Mouse (Mus musculus) CH12.LX (cell line): Measurements from ENCODE around the gene Ccdc138. TPM values are rescaled to one million over a fixed set of nuclear protein-coding genes. Genes with fewer than 3 reads are reported as not detected.

Experiments
- DNase-seq: peaks from one replicate; pipeline ENCODE4 v3.0.0-alpha.2; 2013; ENCODE audit errors: extremely low read depth
- H3K27ac ChIP-seq: 2 replicates; pipeline ENCODE4 v1.5.1; 2012; ENCODE audit warnings: low read depth, mild to moderate bottlenecking, control low read depth, moderate library complexity; ENCODE audit not compliant: insufficient read depth
- H3K27me3 ChIP-seq: replicated peaks from 2 replicates; pipeline ENCODE3; 2012; ENCODE audit warnings: inconsistent platforms
- H3K36me3 ChIP-seq, 2 experiments: replicated peaks in 1 of 2; 2 replicates each; pipeline versions ENCODE3 to v1.6.1; 2012; ENCODE audit warnings: inconsistent platforms in 1 of 2, low read length in 1 of 2, mild to moderate bottlenecking in 1 of 2, mixed read lengths in 1 of 2, moderate library complexity in 1 of 2; ENCODE audit not compliant: control insufficient read depth in 1 of 2, insufficient read depth in 1 of 2
- H3K4me1 ChIP-seq, 2 experiments: 2 replicates each; pipeline ENCODE4 v1.6.1; 2012; ENCODE audit warnings: inconsistent platforms in 1 of 2, moderate library complexity in 1 of 2; ENCODE audit not compliant: insufficient read depth in 2 of 2, control insufficient read depth in 1 of 2
- H3K4me2 ChIP-seq: 2 replicates; pipeline ENCODE4 v1.6.1; 2012; ENCODE audit warnings: low read depth, mild to moderate bottlenecking, control low read depth; ENCODE audit not compliant: poor library complexity, insufficient read depth, severe bottlenecking
- H3K4me3 ChIP-seq, 3 experiments: fragments of 150-350 bp in 1 of 3; sonication (generic) in 1 of 3; replicated peaks in 1 of 3; 2 replicates each; pipeline versions ENCODE3 to v1.5.1; 2011 to 2012; ENCODE audit warnings: low read depth in 2 of 3, low read length in 2 of 3, mild to moderate bottlenecking in 2 of 3, moderate library complexity in 2 of 3, control low read depth in 1 of 3, improper control_type of control experiment in 1 of 3, inconsistent platforms in 1 of 3, mixed read lengths in 1 of 3; ENCODE audit not compliant: poor library complexity in 1 of 3
- H3K79me2 ChIP-seq: replicated peaks from 2 replicates; pipeline ENCODE4 v1.6.1; 2012; ENCODE audit warnings: mild to moderate bottlenecking, moderate library complexity; ENCODE audit not compliant: control insufficient read depth, poor library complexity, insufficient read depth, severe bottlenecking; ENCODE audit errors: extremely low read depth
- H3K9ac ChIP-seq: 2 replicates; pipeline ENCODE4 v1.6.1; 2012; ENCODE audit warnings: low read depth, mild to moderate bottlenecking, control low read depth, moderate library complexity; ENCODE audit not compliant: insufficient read depth
- H3K9me3 ChIP-seq: replicated peaks from 2 replicates; pipeline ENCODE3; 2012; ENCODE audit warnings: low read length, inconsistent platforms, mixed read lengths
- BHLHE40 ChIP-seq: IDR thresholded peaks from 2 replicates; pipeline ENCODE4 v1.6.1; 2011; ENCODE audit warnings: mild to moderate bottlenecking, low read depth, low read length, improper control_type of control experiment
- CHD1 ChIP-seq: IDR thresholded peaks from 2 replicates; pipeline ENCODE4 v1.6.1; 2012; ENCODE audit warnings: low read depth, low read length, improper control_type of control experiment, inconsistent platforms
- CTCF ChIP-seq, 2 experiments: IDR thresholded peaks in 1 of 2; conservative IDR thresholded peaks in 1 of 2; 2 replicates each; pipeline ENCODE4 v1.5.1; 2011 to 2012; ENCODE audit warnings: low read depth in 2 of 2, low read length in 2 of 2, improper control_type of control experiment in 1 of 2, inconsistent platforms in 1 of 2, mild to moderate bottlenecking in 1 of 2, moderate library complexity in 1 of 2
- ELF1 ChIP-seq: IDR thresholded peaks from 2 replicates; pipeline ENCODE4 v1.6.1; 2014; ENCODE audit warnings: low read depth, mild to moderate bottlenecking, inconsistent platforms, low read length, improper control_type of control experiment
- ETS1 ChIP-seq: conservative IDR thresholded peaks from 2 replicates; pipeline ENCODE4 v1.6.1; 2012; ENCODE audit warnings: low read depth, mild to moderate bottlenecking, inconsistent platforms, low read length, improper control_type of control experiment, moderate library complexity
- JUN ChIP-seq: IDR thresholded peaks from 2 replicates; pipeline ENCODE4 v1.6.1; 2011; ENCODE audit warnings: low read depth, mild to moderate bottlenecking, low read length, improper control_type of control experiment, moderate library complexity; ENCODE audit not compliant: insufficient read depth
- JUND ChIP-seq: conservative IDR thresholded peaks from 2 replicates; pipeline ENCODE4 v1.6.1; 2011; ENCODE audit warnings: low read depth, low read length, improper control_type of control experiment
- MAFK ChIP-seq: IDR thresholded peaks from 2 replicates; pipeline ENCODE4 v1.6.1; 2011; ENCODE audit warnings: low read length, improper control_type of control experiment; ENCODE audit not compliant: insufficient replicate concordance
- MAZ ChIP-seq: IDR thresholded peaks from 2 replicates; pipeline ENCODE4 v1.6.1; 2012; ENCODE audit warnings: low read depth, mild to moderate bottlenecking, inconsistent platforms, low read length, improper control_type of control experiment, moderate library complexity
- MEF2A ChIP-seq: IDR thresholded peaks from 2 replicates; pipeline ENCODE4 v1.6.1; 2014; ENCODE audit warnings: low read depth, mild to moderate bottlenecking, inconsistent platforms, low read length, improper control_type of control experiment, borderline replicate concordance
- MXI1 ChIP-seq: IDR thresholded peaks from 2 replicates; pipeline ENCODE4 v1.6.1; 2011; ENCODE audit warnings: mild to moderate bottlenecking, low read depth, low read length, improper control_type of control experiment
- MYC ChIP-seq: IDR thresholded peaks from 2 replicates; pipeline ENCODE4 v1.6.1; 2011; ENCODE audit warnings: low read depth, mild to moderate bottlenecking, improper control_type of control experiment, low read length
- PAX5 ChIP-seq: IDR thresholded peaks from 2 replicates; pipeline ENCODE4 v1.6.1; 2012; ENCODE audit warnings: low read length, inconsistent platforms, mixed read lengths
- POLR2A ChIP-seq: IDR thresholded peaks from 2 replicates; pipeline ENCODE4 v1.6.1; 2011; ENCODE audit warnings: low read depth, mild to moderate bottlenecking, improper control_type of control experiment, low read length
- POLR2AphosphoS2 ChIP-seq: IDR thresholded peaks from 2 replicates; pipeline ENCODE4 v1.6.1; 2011; ENCODE audit warnings: low read depth, low read length, improper control_type of control experiment
- RAD21 ChIP-seq: IDR thresholded peaks from 2 replicates; pipeline ENCODE4 v1.6.1; 2011; ENCODE audit warnings: low read depth, mild to moderate bottlenecking, low read length, improper control_type of control experiment, moderate library complexity
- RCOR1 ChIP-seq: conservative IDR thresholded peaks from 2 replicates; pipeline ENCODE4 v1.6.1; 2012; ENCODE audit warnings: low read depth, mild to moderate bottlenecking, inconsistent platforms, low read length, improper control_type of control experiment
- SMC3 ChIP-seq: IDR thresholded peaks from 2 replicates; pipeline ENCODE4 v1.6.1; 2011; ENCODE audit warnings: low read depth, low read length, improper control_type of control experiment
- TBP ChIP-seq: conservative IDR thresholded peaks from 2 replicates; pipeline ENCODE4 v1.6.1; 2011; ENCODE audit warnings: low read depth, low read length, improper control_type of control experiment
- TCF12 ChIP-seq: IDR thresholded peaks from 2 replicates; pipeline ENCODE4 v1.6.1; 2014; ENCODE audit warnings: low read depth, mild to moderate bottlenecking, inconsistent platforms, low read length, improper control_type of control experiment
- USF1 ChIP-seq: IDR thresholded peaks from 2 replicates; pipeline ENCODE4 v1.6.1; 2014; ENCODE audit warnings: low read depth, mild to moderate bottlenecking, inconsistent platforms, low read length, improper control_type of control experiment
- USF2 ChIP-seq: conservative IDR thresholded peaks from 2 replicates; pipeline ENCODE4 v1.6.1; 2011; ENCODE audit warnings: low read depth, low read length, improper control_type of control experiment
- ZKSCAN1 ChIP-seq: IDR thresholded peaks from 2 replicates; pipeline ENCODE4 v1.6.1; 2012; ENCODE audit warnings: low read depth, inconsistent platforms, low read length, improper control_type of control experiment, borderline replicate concordance
- ZMIZ1 ChIP-seq: IDR thresholded peaks from 2 replicates; pipeline ENCODE4 v1.6.1; 2012; ENCODE audit warnings: low read depth, mild to moderate bottlenecking, inconsistent platforms, low read length, improper control_type of control experiment
- ZNF384 ChIP-seq: IDR thresholded peaks from 2 replicates; pipeline ENCODE4 v1.6.1; 2012; ENCODE audit warnings: low read depth, low read length, improper control_type of control experiment, inconsistent platforms
- dilution Hi-C: fragments of 300-500 bp; cut with MboI; formaldehyde crosslinking; loops from 2 replicates; pipeline ENCODE4 v1.14.3; 2020; ENCODE audit warnings: low sequenced_read_pairs; ENCODE audit not compliant: extremely low pct_unique_long_range_greater_than_20kb, extremely low pct_ligation_motif_present
- in situ Hi-C: fragments of 300-500 bp; cut with MboI; formaldehyde crosslinking; loops from 3 replicates; pipeline ENCODE4 v1.14.3; 2019; ENCODE audit warnings: low sequenced_read_pairs, low pct_ligation_motif_present, low pct_unique_long_range_greater_than_20kb, mixed read lengths
- polyA plus RNA-seq: library from polyadenylated mRNA; unstranded; fragments of >175 nt; gene quantifications from 2 replicates; pipeline ENCODE4 v1.2.1, GENCODE M21; 2012; ENCODE audit warnings: low read depth; ENCODE audit not compliant: insufficient read length
- total RNA-seq, 2 experiments: library from RNA; depleted of rRNA; stranded (reverse); fragments of 300-350 nt in 1 of 2; fragments of >200 nt in 1 of 2; gene quantifications; 2 replicates each; pipeline ENCODE4 v1.2.3; 2012 to 2014

The Ccdc138 gene
- total and polyA plus RNA-seq, 3 experiments = 1.7 to 3.1 (median 2.2) TPM

DNA sequence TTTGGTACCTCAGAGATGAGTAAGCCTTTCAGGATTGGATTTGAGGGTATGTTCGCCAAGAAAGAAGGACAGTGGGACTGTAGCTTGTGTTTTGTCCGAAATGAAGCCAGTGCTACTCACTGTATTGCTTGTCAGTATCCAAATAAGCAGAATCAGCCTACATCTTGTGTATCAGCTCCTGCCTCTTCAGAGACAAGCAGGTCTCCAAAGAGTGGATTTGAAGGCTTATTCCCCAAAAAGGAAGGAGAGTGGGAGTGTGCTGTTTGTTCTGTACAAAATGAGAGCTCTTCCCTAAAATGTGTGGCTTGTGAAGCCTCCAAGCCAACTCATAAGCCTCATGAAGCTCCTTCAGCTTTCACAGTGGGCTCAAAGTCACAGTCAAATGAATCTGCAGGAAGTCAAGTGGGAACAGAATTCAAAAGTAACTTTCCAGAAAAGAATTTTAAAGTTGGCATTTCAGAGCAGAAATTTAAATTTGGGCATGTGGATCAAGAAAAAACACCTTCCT lies 19.6 kb upstream of the Ccdc138 start:
- TF ChIP-seq ZNF384 = no peak
- TF ChIP-seq SMC3 = no peak
- TF ChIP-seq MXI1 = no peak
- TF ChIP-seq ETS1 = no peak
- no peak for TF ChIP-seq MEF2A
- no peak for TF ChIP-seq PAX5
- TF ChIP-seq CTCF (conservative IDR thresholded peaks at IDR 0.05 in 1 of 2, IDR thresholded peaks at IDR 0.05 in 1 of 2; ENCODE audit: low read depth in 2 of 2, low read length in 2 of 2) = no peak
- TF ChIP-seq RCOR1 = no peak
- no peak for TF ChIP-seq ELF1
- no peak for TF ChIP-seq USF1
- no peak for TF ChIP-seq BHLHE40
- TF ChIP-seq CHD1 = no peak
- no peak for TF ChIP-seq JUN
- TF ChIP-seq MYC = no peak
- in situ Hi-C loops = no loop called here
- Histone ChIP-seq H3K9me3 (no peaks in the 10 kb centered on the region), H3K36me3 (peaks cover 43 to 89% of the 10 kb centered on the region in 2 experiments), H3K4me1 (no peaks in the 10 kb centered on the region), H3K79me2 (peaks cover 2% of the 10 kb centered on the region; the same call in 1 of the 2 replicates), H3K27ac (no peak overlapping the region), H3K27me3 (no peaks in the 10 kb centered on the region), H3K4me2 (no peak overlapping the region), H3K4me3 (no peak overlapping the region), H3K9ac (no peak overlapping the region)
- DNase-seq = no peak
- dilution Hi-C loops = no loop called here

DNA sequence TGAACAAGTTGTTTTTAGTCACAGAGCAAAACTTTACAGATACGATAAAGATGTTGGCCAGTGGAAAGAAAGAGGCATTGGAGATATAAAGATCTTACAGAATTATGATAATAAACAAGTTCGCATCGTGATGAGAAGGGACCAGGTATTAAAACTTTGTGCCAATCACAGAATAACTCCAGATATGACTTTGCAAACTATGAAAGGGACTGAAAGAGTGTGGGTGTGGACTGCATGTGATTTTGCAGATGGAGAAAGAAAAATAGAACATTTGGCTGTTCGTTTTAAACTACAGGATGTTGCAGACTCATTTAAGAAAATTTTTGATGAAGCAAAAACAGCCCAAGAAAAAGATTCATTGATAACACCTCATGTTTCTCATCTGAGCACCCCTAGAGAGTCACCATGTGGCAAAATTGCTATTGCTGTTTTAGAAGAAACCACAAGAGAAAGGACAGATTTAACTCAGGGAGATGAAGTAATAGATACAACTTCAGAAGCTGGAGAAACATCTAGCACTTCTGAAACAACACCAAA lies 17.7 kb upstream of the Ccdc138 start:
- Histone ChIP-seq H3K27ac (no peak overlapping the region), H3K9ac (no peak overlapping the region), H3K36me3 (peaks cover 50 to 93% of the 10 kb centered on the region in 2 experiments), H3K79me2 (no peaks in the 10 kb centered on the region; the same call in 1 of the 2 replicates), H3K4me1 (no peaks in the 10 kb centered on the region), H3K4me2 (no peak overlapping the region), H3K27me3 (no peaks in the 10 kb centered on the region), H3K9me3 (no peaks in the 10 kb centered on the region), H3K4me3 (no peak overlapping the region)
- TF ChIP-seq USF1 (no peak), ETS1 (no peak), ZKSCAN1 (no peak), SMC3 (no peak), RAD21 (no peak), MAFK (no peak), JUND (no peak), USF2 (no peak), POLR2AphosphoS2 (no peak), MAZ (no peak), TBP (no peak), ZMIZ1 (no peak), POLR2A (no peak), CHD1 (no peak), ZNF384 (no peak), TCF12 (no peak)
- DNase-seq = no peak
- in situ Hi-C loops = no loop called here
- dilution Hi-C loops = no loop called here
